Mouse (Mus musculus): ENCODE results near the gene Pla1a.

Gene Pla1a

GRCm38 (mm10) chr16:38389284-38389893, 43.6 kb downstream of the Pla1a start:
- in situ Hi-C loops (cut with MboI) = no loop called here

GRCm38 (mm10) chr16:38388757-38389156, 44.2 kb downstream of the Pla1a start:
- in situ Hi-C loops (cut with MboI) = no loop called here

DNA sequence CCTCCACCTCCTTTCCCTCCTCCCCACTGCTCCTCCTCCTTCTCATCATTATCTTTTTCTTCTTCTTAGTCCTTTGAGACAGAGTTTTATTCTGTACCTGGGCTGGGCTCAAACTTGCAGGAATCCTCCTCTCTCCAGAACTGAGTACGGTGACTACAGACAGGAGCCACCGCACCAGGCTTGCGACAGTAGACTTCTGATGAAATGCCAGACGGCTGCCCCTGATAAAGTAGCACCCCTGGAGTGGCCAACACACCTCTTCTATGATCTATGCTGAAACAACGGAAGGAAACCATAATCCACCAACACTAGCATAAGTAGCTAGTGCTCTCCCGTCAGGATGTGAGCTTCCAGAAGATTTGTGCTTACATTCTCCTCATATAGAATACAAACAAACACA, 45.6 kb downstream of the Pla1a start:
- in situ Hi-C loops (cut with MboI) = no loop called here

DNA sequence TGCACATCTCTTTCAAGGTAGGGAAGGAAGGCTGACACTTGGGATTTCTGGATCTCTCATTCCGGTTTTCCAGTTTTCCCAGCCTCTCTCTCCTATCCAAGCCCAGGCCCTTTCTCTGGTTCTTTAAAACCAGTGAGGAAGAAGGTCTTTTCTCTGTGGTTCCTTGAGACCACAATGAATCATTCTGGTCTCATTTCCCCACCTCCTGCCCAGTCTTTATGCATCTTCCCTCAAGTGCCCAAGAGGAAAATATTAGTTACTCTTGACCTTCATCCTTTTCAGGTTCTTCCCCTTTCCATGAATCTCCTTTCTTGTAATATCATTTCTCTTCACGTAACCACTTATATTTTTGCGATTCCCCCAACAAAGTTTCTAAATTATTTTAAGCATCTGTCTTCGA, 47.2 kb downstream of the Pla1a start:
- in situ Hi-C loops (cut with MboI) = no loop called here

DNA sequence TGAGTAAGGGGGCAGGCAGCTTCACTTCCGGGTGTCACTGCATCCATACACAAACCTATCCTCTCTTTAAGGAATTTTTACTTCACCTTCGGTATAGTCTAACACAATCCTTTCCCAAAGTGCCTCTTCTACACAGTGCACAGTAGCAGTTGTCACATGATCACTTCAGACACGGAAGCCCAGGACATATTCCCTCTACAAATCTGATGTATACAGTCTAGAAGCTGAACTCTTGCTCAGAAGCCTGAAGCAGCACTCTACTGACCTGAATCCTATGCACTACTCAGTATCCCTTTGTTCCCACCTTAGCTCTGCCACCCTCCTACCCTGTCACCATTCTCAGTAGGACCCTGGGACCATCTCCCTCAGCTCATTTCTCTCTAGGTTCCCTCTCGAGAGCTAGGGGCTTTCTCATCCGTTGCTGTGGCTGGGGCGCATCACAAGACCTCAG, 47.7 kb downstream of the Pla1a start:
- in situ Hi-C loops (cut with MboI) = no loop called here

DNA sequence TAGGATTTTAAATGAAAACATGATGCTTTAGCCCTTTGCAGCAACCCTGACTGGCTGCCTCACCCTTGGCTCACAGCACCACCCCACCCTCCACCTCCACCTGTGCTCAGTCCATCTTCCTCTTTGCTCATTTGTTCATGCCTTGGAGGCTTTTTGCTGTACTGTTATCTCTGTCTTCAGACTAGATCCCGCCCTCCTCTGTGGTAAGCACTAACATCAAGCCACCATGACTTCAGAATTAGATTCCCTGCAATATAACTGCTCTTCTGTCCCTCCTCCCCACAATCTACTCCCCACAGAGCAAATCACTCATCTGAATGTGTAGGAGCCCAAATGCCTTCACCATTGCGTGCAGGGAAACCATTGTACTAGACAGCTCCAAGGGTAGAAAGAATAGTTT, 49.3 kb downstream of the Pla1a start:
- in situ Hi-C loops (cut with MboI) = no loop called here

DNA sequence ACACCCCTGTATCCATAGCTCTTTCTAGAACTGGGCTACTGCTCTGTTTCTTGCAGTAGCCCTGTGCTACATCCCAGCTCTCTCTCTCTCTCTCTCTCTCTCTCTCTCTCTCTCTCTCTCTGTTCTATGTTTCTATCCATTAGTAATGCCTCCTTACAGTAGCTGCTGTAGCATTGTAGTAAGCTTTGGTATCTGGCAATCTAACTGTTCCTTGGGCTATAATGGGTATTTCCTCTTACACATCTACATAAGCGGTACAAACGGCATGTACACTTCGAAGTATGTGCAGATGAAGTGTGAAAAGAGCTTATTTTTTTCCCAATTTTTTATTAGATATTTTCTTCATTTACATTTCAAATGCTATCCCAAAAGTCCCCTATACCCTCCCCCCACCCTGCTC, 53.0 kb downstream of the Pla1a start:
- in situ Hi-C loops (cut with MboI) = no loop called here

DNA sequence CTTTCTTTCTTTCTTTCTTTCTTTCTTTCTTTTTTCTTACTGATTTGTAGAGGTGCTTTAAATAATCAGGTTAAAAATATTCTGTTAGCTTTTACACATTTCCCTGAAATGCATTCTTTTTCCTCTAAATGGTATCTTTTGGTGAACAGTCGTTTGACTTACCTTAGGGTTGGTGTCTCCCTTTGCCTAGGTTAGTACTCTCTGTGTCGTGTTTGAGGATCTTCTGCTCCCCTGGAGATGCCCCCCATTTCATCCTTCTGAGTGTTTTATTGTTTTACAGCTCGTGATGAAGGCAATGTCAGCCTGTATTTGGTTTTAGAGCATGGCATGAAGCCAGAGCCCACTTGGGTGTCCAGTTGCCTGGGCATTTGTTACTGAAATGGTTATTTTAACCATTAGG, 53.5 kb downstream of the Pla1a start:
- in situ Hi-C loops (cut with MboI) = no loop called here

DNA sequence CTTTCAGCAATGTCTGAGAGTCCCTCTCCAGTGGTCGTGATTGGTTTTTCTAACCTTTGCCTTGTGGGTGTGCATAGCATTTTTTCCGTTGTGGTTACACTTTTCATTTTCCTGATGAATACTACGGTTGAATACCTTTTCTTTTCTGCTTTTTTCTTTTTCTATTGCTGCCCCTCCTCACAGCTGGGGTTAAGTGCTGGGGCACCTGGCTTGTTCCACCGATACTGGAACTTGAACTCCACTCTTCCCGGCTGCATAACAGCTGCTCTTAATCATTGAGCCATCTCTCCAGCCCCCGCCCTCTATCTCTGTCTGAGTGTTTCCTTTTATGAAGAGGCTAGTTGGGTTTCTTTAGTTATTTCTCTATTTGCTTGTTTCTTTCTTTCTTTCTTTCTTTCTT, 53.9 kb downstream of the Pla1a start:
- in situ Hi-C loops (cut with MboI) = no loop called here

- in situ Hi-C loops (cut with MboI) = no loop called here
Observed at GRCm38 (mm10) chr16:38378591-38378990, 54.4 kb downstream of the Pla1a start.

DNA sequence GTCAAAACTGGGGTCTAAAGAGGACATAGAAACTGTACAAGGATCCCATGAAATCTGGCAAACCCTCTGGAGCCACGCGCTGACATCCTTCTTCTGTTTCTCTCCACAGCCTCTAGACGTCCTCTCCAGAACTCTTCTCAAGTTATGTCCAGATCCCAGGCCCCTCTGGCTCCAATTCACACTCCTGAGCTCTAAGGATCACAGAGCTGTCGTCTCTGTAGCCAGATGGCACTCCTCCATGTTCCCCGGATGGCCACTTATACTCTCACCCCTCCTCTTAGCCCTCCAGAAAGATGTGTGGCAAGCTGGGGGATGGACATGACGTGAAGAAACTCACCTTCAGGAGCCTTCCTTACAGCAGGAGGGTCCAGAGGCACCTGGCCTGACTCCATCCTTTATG, 55.4 kb downstream of the Pla1a start:
- in situ Hi-C loops (cut with MboI) = no loop called here

DNA sequence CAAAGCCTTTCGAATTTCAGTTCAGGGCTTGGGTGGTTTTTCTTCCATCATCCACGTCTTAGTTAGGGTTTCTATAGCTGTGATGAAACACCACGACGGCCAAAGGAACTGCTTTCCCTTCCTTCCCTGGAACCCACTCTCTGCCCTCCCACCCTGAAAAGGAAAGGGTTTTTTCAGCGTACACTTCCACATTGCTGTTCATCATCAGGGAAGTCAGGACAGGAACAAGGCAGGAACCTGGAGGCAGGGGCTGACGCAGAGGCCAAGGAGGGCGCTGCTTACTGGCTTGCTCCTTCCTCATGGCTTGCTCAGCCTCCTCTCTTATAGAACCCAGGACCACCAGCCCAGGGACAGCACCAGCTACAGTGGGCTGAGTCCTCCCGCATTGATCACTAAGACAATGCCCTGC, 56.1 kb downstream of the Pla1a start:
- in situ Hi-C loops (cut with MboI) = no loop called here

- in situ Hi-C loops (cut with MboI) = no loop called here
Observed at GRCm38 (mm10) chr16:38376163-38376840, 56.6 kb downstream of the Pla1a start.

- in situ Hi-C loops (cut with MboI) = no loop called here
Observed at GRCm38 (mm10) chr16:38375182-38375581, 57.8 kb downstream of the Pla1a start.

GRCm38 (mm10) chr16:38374379-38375140, 58.4 kb downstream of the Pla1a start:
- in situ Hi-C loops (cut with MboI) = no loop called here

GRCm38 (mm10) chr16:38373941-38374340, 59.0 kb downstream of the Pla1a start:
- in situ Hi-C loops (cut with MboI) = no loop called here

DNA sequence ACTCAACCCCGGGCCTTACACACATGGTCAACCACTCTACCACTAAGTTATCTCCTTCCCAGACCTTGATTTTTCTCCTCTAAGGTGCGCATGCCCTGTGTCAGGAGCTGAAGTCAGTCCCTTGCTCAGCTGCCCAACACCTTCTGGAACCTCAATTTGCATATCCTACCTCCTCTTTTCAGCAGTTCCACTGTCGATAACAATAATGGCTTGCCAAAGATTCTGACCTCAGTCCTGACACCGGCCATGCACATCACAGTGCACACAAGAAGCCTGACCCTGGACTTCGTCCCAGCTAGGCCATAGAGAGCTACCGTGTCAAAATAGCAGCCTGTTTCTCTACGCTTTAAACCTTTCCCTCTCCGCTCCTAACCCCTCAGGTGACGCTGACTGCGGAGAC, 59.5 kb downstream of the Pla1a start:
- in situ Hi-C loops (cut with MboI) = no loop called here

DNA sequence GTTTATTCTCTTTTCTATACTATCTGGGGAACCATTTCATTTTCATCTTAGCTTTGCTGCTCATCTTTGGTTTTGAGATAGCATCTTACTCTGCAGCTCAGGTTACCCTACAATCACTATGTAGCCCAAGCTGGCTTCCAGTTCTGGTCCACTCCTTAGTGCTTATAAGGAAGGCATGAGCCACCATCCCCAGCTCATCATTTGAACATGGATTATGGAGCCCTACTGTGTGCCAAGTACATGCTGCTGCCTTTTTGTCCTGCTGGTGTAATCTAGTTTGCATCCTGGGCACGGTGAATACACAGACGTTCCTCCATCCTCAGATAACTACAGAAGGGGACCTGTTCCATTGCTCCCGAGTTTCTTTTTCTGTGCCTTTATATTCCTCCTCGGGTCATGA, 60.1 kb downstream of the Pla1a start:
- in situ Hi-C loops (cut with MboI) = no loop called here

DNA sequence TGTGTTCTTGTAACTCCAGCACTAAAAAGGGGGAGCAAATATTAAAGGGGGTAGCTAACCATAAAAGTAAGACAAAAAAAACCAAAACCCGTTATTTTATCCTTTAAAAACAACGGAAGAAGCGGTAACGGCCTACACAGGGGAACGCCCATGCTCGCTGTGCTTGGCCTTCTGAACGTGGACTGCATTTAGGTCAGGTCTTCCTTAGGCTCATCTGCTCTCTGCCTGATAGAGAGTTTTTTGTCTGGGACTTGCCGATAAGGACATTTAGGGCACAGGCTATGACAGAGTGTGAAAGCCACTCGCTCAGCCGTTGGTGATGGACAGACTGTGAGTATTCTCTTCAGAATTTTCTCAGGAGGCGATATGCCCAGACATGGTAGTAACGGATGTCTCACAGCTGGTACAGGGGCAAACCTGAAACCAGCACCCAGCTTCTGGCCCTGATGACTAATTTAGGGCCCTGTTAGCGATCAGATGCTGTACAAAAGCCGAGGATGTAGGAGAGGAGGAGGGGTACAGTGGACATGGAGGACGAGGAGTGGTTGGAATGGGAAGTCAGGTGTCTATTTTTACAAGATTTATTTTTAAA, 61.1 kb downstream of the Pla1a start:
- in situ Hi-C loops (cut with MboI) = no loop called here

DNA sequence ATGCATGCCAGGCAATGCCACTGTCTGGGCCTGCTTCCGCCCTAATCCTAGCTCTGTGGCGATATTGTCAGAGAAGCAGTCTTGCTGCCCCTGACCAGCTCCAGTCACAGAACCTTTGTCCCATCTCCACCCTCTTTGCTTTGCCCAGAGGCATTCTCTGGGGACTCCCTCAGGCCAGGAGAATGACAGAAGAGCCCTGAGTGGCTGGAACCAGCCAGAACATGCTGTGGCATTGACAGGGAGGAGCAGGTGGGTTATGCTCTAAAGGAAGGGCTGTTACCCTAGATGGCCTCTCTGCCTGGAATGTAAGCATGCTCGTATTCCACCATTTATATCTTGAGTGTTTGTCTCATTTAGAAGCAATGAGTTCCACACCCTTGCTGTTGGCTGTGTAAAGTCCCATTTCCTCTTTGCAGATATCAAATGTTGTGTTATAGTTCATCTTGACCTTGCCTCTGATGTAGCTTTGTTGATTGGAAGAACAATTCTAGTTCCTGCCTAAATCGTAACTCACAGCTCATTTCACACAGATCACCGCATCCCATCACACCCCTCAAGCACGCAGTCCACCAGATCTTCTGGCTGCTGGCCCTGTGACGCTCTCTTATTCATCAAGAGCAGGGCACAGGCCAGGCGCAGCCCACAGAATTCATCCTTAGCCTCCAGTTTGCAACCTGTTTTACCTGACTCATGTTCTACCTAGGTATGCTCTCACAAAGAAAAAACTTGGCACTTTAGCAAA, 62.1 kb downstream of the Pla1a start:
- in situ Hi-C loops (cut with MboI) = no loop called here

DNA sequence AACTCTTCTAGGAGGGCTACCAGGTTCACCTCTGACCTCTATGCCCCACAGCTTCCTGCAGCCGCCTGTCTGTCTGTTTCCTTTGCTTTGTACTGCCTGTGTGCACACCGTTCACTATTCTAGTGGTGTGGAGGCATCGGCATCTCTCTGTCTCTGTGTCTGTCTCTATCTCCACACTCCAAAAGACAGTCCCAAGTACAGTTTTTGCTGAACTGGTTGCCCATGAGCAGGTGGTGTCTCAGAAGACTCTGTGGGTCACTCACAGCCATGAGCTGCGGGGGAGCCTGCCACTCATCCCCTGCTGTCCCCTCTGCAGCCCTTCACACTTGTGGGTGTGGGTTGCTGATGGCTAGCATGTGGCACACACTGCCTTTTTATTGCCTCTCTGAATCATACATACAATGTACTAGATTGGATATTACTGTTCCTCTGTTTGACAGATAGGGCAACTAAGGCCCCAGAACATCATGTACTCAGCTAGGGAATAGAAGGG, 62.9 kb downstream of the Pla1a start:
- in situ Hi-C loops (cut with MboI) = no loop called here

DNA sequence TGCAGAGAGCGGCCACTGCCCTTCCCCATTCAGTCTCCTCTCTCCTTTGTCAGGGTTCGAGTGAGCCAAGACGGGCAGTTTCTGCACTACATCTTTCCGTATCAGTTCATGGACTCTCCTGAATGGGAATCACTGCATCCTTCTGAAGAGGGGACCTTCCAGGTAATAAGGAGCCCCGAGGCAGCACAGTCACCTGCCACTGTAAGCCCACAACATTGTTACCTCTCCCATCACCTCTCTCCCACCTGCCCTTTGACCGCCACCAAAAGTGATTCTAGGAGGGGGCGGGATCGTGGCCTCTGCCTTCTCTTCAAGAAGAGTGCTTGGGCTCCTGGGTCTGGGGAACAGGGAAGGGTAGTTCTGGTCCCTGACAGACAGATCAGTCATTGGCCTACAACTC, 63.5 kb downstream of the Pla1a start:
- in situ Hi-C loops (cut with MboI) = no loop called here

All from mature B cell (primary cell).